Mouse (Mus musculus) thymus, adult 2 months (tissue): ENCODE data around the gene Eid3.

ENCODE experiments used
- CTCF ChIP-seq: fragments of 200-500 bp; IDR thresholded peaks from 2 replicates; pipeline ENCODE4 v1.5.1; 2012; ENCODE audit warnings: mild to moderate bottlenecking, control low read depth, low read length, moderate library complexity, borderline replicate concordance; ENCODE audit not compliant: control insufficient read depth, poor library complexity, insufficient read depth; ENCODE audit errors: extremely low read depth
- POLR2A ChIP-seq: fragments of 200-500 bp; IDR thresholded peaks from 2 replicates; pipeline ENCODE4 v1.6.1; 2012; ENCODE audit warnings: mild to moderate bottlenecking, low read length, control low read depth, moderate library complexity; ENCODE audit not compliant: control insufficient read depth, poor library complexity, insufficient read depth; ENCODE audit errors: extremely low read depth

- TF ChIP-seq POLR2A, result no peak
- no peak for TF ChIP-seq CTCF
Measured at GRCm38 (mm10) chr10:82859533-82859915, 6.9 kb upstream of the Eid3 start.
